Mouse (Mus musculus) inflammation-experienced regulatory T-cells, adult 6 months (primary cell): Measurements from ENCODE around the gene B430306N03Rik. TPM values are rescaled to one million over a fixed set of nuclear protein-coding genes. Genes with fewer than 3 reads are reported as not detected.

ENCODE experiments used
- ATAC-seq: one replicate; pipeline ENCODE4 v1.8.0; 2017
- polyA plus RNA-seq, 3 experiments: library from polyadenylated mRNA; unstranded; fragments of 100-300 nt; shearing (Covaris generic); gene quantifications; one replicate each; pipeline ENCODE4 v1.2.1; 2017

The B430306N03Rik gene
- polyA plus RNA-seq, 3 experiments from 2014 or later, result 2.8 to 5.6 TPM; not detected in 1

- ATAC-seq, result no peak
Measured at GRCm38 (mm10) chr17:48363421-48363965, 47.6 kb downstream of the B430306N03Rik start.

GRCm38 (mm10) chr17:48365511-48366155 is 49.7 kb downstream of the B430306N03Rik start:
- no peak for ATAC-seq

- no peak for ATAC-seq
Measured at GRCm38 (mm10) chr17:48366806-48367205, 50.9 kb downstream of the B430306N03Rik start.

- ATAC-seq, result no peak
Measured at GRCm38 (mm10) chr17:48371621-48372020, 55.7 kb downstream of the B430306N03Rik start.

- ATAC-seq, result no peak
Measured at GRCm38 (mm10) chr17:48372987-48373386, 57.0 kb downstream of the B430306N03Rik start.

- no peak for ATAC-seq
Measured at GRCm38 (mm10) chr17:48376102-48376501, 60.2 kb downstream of the B430306N03Rik start.

Other genes starting within 250 kb of the B430306N03Rik start
- not detected for gene 1700067P10Rik, start 226.8 kb upstream of the B430306N03Rik start, polyA plus RNA-seq
- not detected for gene 9830107B12Rik, start 169.9 kb upstream of the B430306N03Rik start, polyA plus RNA-seq
- gene A530064D06Rik, start 148.9 kb upstream of the B430306N03Rik start, polyA plus RNA-seq, result under 1 TPM in 1 of 3 experiments, not detected in 2; 0.36 TPM
- not detected for gene Trem1, start 83.4 kb upstream of the B430306N03Rik start, polyA plus RNA-seq
- gene Trem3, start 68.4 kb upstream of the B430306N03Rik start, polyA plus RNA-seq, result not detected
- 1 to 10 TPM in 1 of 3 experiments, under 1 TPM in 1, not detected in 1; 0.55 to 1.3 TPM for gene Treml4, start 51.8 kb upstream of the B430306N03Rik start, polyA plus RNA-seq
- gene Treml2, start 16.6 kb upstream of the B430306N03Rik start, polyA plus RNA-seq, result 10 to 100 TPM in 2 of 3 experiments, under 1 TPM in 1; 0.69 to 12.3 (median 11.3) TPM
- not detected for gene Trem2, start 30.3 kb downstream of the B430306N03Rik start, polyA plus RNA-seq
- not detected for gene Treml1, start 43.8 kb downstream of the B430306N03Rik start, polyA plus RNA-seq
- 10 to 100 TPM in 2 of 3 experiments, 1 to 10 TPM in 1; 9.9 to 12.1 (median 11.2) TPM for gene Nfya, start 93.8 kb downstream of the B430306N03Rik start, polyA plus RNA-seq
- gene Oard1, start 93.9 kb downstream of the B430306N03Rik start, polyA plus RNA-seq, result 100 to 1,000 TPM in 1 of 3 experiments, 10 to 100 TPM in 2; 85.8 to 107 (median 94.9) TPM
- 1 to 10 TPM; 1.8 to 5.7 (median 2.2) TPM for gene Apobec2, start 116.8 kb downstream of the B430306N03Rik start, polyA plus RNA-seq
- gene Tspo2, start 135.4 kb downstream of the B430306N03Rik start, polyA plus RNA-seq, result not detected
- gene Unc5cl, start 138.8 kb downstream of the B430306N03Rik start, polyA plus RNA-seq, result 10 to 100 TPM; 16.0 to 23.9 (median 16.7) TPM